Mouse (Mus musculus) left cerebral cortex, adult 11 months (tissue): Measurements from ENCODE around the gene Tst.

Experiments used
- DNase-seq: peaks from one replicate; pipeline ENCODE4 v3.0.0; 2022; ENCODE audit warnings: low spot score

Tst gene

GRCm38 (mm10) chr15:78405517-78406211 lies at the start of gene Tst:
Gene Tst, minus strand, starts transcription at chr15:78405907.
- peak; percentile 93 for DNase-seq

GRCm38 (mm10) chr15:78455168-78455567 lies 49.5 kb upstream of the Tst start:
- DNase-seq, result no peak

- DNase-seq, result no peak
Observed at GRCm38 (mm10) chr15:78452929-78453328, 47.2 kb upstream of the Tst start.

- no peak for DNase-seq
Observed at GRCm38 (mm10) chr15:78451201-78451600, 45.5 kb upstream of the Tst start.

GRCm38 (mm10) chr15:78450419-78450768 lies 44.7 kb upstream of the Tst start:
- no peak for DNase-seq

- no peak for DNase-seq
Observed at GRCm38 (mm10) chr15:78449694-78450418, 44.1 kb upstream of the Tst start.

GRCm38 (mm10) chr15:78449131-78449530 lies 43.4 kb upstream of the Tst start:
- no peak for DNase-seq

GRCm38 (mm10) chr15:78447746-78448535 lies 42.2 kb upstream of the Tst start:
- DNase-seq, result peak; percentile 84

GRCm38 (mm10) chr15:78447121-78447520 lies 41.4 kb upstream of the Tst start:
- DNase-seq, result no peak

GRCm38 (mm10) chr15:78443857-78444256 lies 38.1 kb upstream of the Tst start:
- DNase-seq, result no peak

GRCm38 (mm10) chr15:78442231-78442630 lies 36.5 kb upstream of the Tst start:
- no peak for DNase-seq

GRCm38 (mm10) chr15:78438973-78439372 lies 33.3 kb upstream of the Tst start:
- no peak for DNase-seq

GRCm38 (mm10) chr15:78438505-78438904 lies 32.8 kb upstream of the Tst start:
- no peak for DNase-seq

GRCm38 (mm10) chr15:78438018-78438394 lies 32.3 kb upstream of the Tst start:
- DNase-seq, result no peak

GRCm38 (mm10) chr15:78437237-78438017 lies 31.7 kb upstream of the Tst start:
- no peak for DNase-seq

GRCm38 (mm10) chr15:78436380-78437192 lies 30.9 kb upstream of the Tst start:
- peak; percentile 93 for DNase-seq

GRCm38 (mm10) chr15:78435681-78436080 lies 30.0 kb upstream of the Tst start:
- DNase-seq, result no peak

- no peak for DNase-seq
Observed at GRCm38 (mm10) chr15:78434896-78435520, 29.3 kb upstream of the Tst start.

GRCm38 (mm10) chr15:78431541-78432121 lies 25.9 kb upstream of the Tst start:
- no peak for DNase-seq

GRCm38 (mm10) chr15:78430874-78431273 lies 25.2 kb upstream of the Tst start:
- no peak for DNase-seq
